Comparison of ENCODE assay signal across 10 mouse cellular contexts in the genomic region with DNA sequence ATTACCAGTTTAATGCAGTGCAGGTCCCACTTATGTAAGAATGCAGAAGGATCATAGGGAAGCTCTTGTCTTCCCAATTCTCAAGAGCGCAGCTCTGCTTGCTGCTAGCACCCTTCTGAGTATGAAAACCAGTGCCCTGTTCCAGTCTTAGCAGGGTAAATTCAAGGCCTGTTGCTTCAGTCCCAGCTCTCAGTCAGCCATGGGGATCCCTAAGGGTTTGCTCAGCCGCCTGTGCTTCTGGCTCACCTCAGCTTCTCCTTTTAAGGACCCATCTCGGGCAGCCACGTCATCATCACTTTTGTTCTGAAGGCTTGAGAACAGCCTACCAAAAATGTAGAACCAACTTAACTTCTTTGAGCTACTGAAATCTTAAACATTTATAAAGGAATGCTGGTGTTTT. TPM values are rescaled to one million over a fixed set of nuclear protein-coding genes. Genes with fewer than 3 reads are reported as not detected.
DNase-seq lines count a peak whose midpoint lies in the region; ATAC-seq lines count a peak whose summit lies in the region.
"Had no signal": no experiment of that assay in that cellular context is flagged by ENCODE, and none has a peak within 500 bp of the region (broad histone marks: within the 10 kb centered on the region; RNA-seq: fewer than 3 reads in every experiment).

No protein-coding gene starts in this region.

- no peaks in the 10 kb centered on the region for H3K27me3 ChIP-seq in splenic B cell, adult 2 months (ENCODE audit: control insufficient read depth, insufficient read depth, low read length, poor library complexity, severe bottlenecking)
- H3K27me3 ChIP-seq: limb, embryonic 13.5 days had no signal

- peaks cover 35% of the 10 kb centered on the region for H3K4me1 ChIP-seq in brown adipose tissue, adult 24 weeks (ENCODE audit: control insufficient read depth, insufficient read depth, insufficient read length, low read length)

- H3K4me3 ChIP-seq in brown adipose tissue, adult 24 weeks (ENCODE audit: insufficient read depth, low read depth, low read length): no peak overlapping the region
- H3K4me3 ChIP-seq: limb, embryonic 13.5 days had no signal

- H3K36me3 ChIP-seq in splenic B cell, adult 2 months (ENCODE audit: control insufficient read depth, insufficient read depth, low read length, poor library complexity, severe bottlenecking): no peaks in the 10 kb centered on the region
- H3K36me3 ChIP-seq: limb, embryonic 13.5 days had no signal

- peak; percentile 45 for DNase-seq in adrenal gland, postnatal 14 days
- DNase-seq in adrenal gland, adult 8-10 months: no peak
- DNase-seq in splenic B cell, adult 2 months (ENCODE audit: low read depth, low spot score): peak; percentile 69
- DNase-seq in urinary bladder, adult 2 months (ENCODE audit: low spot score): no peak
- DNase-seq in yolk sac, embryonic 10.5 days (ENCODE audit: low spot score): no peak

- ATAC-seq in inflammation-experienced regulatory T-cells, adult 6 months: peak; percentile 22
- ATAC-seq in erythroid progenitor cell, adult 5-6 weeks (replicated peaks; ENCODE audit: low FRiP score, poor library complexity, severe bottlenecking): no peak
- ATAC-seq: hindbrain, postnatal 0 days had no signal

- peak overlapping the region; percentile 20; the same call in 1 of the 2 replicates for H3K27ac ChIP-seq in brown adipose tissue, adult 24 weeks (replicated peaks; ENCODE audit: low read depth, low read length)
- H3K27ac ChIP-seq: hindbrain, postnatal 0 days; limb, embryonic 13.5 days had no signal

RNA-seq across cellular contexts. Expression of gene Znrf1, which starts 25.9 kb away (rescaled TPM):
- total RNA-seq in adrenal gland, postnatal 14 days (2021): 44.3 and 47.7 TPM in 2 replicates
- total RNA-seq in adrenal gland, adult 8-10 months (2022): 10 to 100 TPM; 42.2 to 60.4 (median 50.2) TPM
- polyA plus RNA-seq in brown adipose tissue, adult 24 weeks (2012; ENCODE audit: insufficient read depth, insufficient read length, missing spikeins): 17.6 and 24.9 TPM in 2 replicates
- polyA plus RNA-seq in inflammation-experienced regulatory T-cells, adult 6 months (2017; shearing (Covaris generic)): 10 to 100 TPM; 12.4 to 58.2 (median 50.7) TPM
- 7.9 and 19.7 TPM in 2 replicates for total RNA-seq in erythroid progenitor cell, adult 5-6 weeks (2015; ENCODE audit: low replicate concordance)
- 4.8 and 13.7 TPM in 2 replicates for total RNA-seq in erythroid progenitor cell, adult 5-6 weeks (2017; ENCODE audit: low replicate concordance)
- polyA plus RNA-seq in urinary bladder, adult 2 months (2012; rRNA removed): 74.4 and 89.9 TPM in 2 replicates

RNA-seq across cellular contexts. Expression of gene Wdr59, which starts 39.9 kb away (rescaled TPM):
- 12.0 and 15.4 TPM in 2 replicates for total RNA-seq in adrenal gland, postnatal 14 days (2021)
- 10 to 100 TPM; 13.4 to 15.9 (median 14.9) TPM for total RNA-seq in adrenal gland, adult 8-10 months (2022)
- polyA plus RNA-seq in brown adipose tissue, adult 24 weeks (2012; ENCODE audit: insufficient read depth, insufficient read length, missing spikeins): 4.5 and 4.6 TPM in 2 replicates
- polyA plus RNA-seq in inflammation-experienced regulatory T-cells, adult 6 months (2017; shearing (Covaris generic)): 1 to 10 TPM; 2.9 to 4.9 (median 4.6) TPM
- total RNA-seq in erythroid progenitor cell, adult 5-6 weeks (2015; ENCODE audit: low replicate concordance): 1.4 and 2.5 TPM in 2 replicates
- 0.98 and 1.3 TPM in 2 replicates for total RNA-seq in erythroid progenitor cell, adult 5-6 weeks (2017; ENCODE audit: low replicate concordance)
- polyA plus RNA-seq in urinary bladder, adult 2 months (2012; rRNA removed): 6.9 and 7.0 TPM in 2 replicates

Comparison
In these comparisons a context has a peak if more than half of its experiments do, and no peak if none do; other contexts are left out.
1. DNase-seq: peak in adrenal gland, postnatal 14 days (single experiment) and splenic B cell, adult 2 months (single experiment); none in adrenal gland, adult 8-10 months (single experiment), urinary bladder, adult 2 months (single experiment) and yolk sac, embryonic 10.5 days (single experiment).